Mouse (Mus musculus) heart, adult 2 months (tissue): ENCODE results near the gene Car10. TPM values are rescaled to one million over a fixed set of nuclear protein-coding genes. Genes with fewer than 3 reads are reported as not detected.

Experiments
- DNase-seq, 2 experiments: peaks; one replicate each; pipeline ENCODE4 v3.0.0; 2021
- H3K27ac ChIP-seq: fragments of 200-600 bp; 2 replicates; pipeline ENCODE4 v1.8.1; 2022
- H3K27me3 ChIP-seq: fragments of 200-500 bp; 2 replicates; pipeline ENCODE4 v1.6.1; 2012; ENCODE audit warnings: mild to moderate bottlenecking, low read length, inconsistent platforms, mixed read lengths; ENCODE audit not compliant: control insufficient read depth, insufficient read depth
- H3K36me3 ChIP-seq: fragments of 200-500 bp; 2 replicates; pipeline ENCODE4 v1.6.1; 2012; ENCODE audit warnings: low read length, inconsistent platforms; ENCODE audit not compliant: control insufficient read depth, insufficient read depth
- H3K4me1 ChIP-seq: fragments of 200-500 bp; 2 replicates; pipeline ENCODE4 v1.6.1; 2011; ENCODE audit warnings: low read length; ENCODE audit not compliant: control insufficient read depth, insufficient read depth
- H3K4me3 ChIP-seq: fragments of 200-600 bp; 2 replicates; pipeline ENCODE4 v1.8.1; 2022
- H3K79me2 ChIP-seq: fragments of 200-500 bp; replicated peaks from 2 replicates; pipeline ENCODE4 v1.6.1; 2012; ENCODE audit warnings: mild to moderate bottlenecking, inconsistent platforms, low read length, moderate library complexity, mixed read lengths; ENCODE audit not compliant: control insufficient read depth, insufficient read depth
- H3K9ac ChIP-seq: fragments of 200-500 bp; 2 replicates; pipeline ENCODE4 v1.6.1; 2012; ENCODE audit warnings: low read depth, mild to moderate bottlenecking, control low read depth, inconsistent platforms, low read length, mixed read lengths
- CTCF ChIP-seq: fragments of 200-600 bp; IDR thresholded peaks from 2 replicates; pipeline ENCODE4 v1.8.1; 2022; ENCODE audit warnings: antibody characterized with exemption, mild to moderate bottlenecking, moderate library complexity
- EP300 ChIP-seq: fragments of 200-500 bp; IDR thresholded peaks from 2 replicates; pipeline ENCODE4 v1.6.1; 2011; ENCODE audit warnings: low read depth, low read length, control low read depth; ENCODE audit not compliant: insufficient read depth
- POLR2A ChIP-seq: fragments of 200-500 bp; IDR thresholded peaks from 2 replicates; pipeline ENCODE4 v1.6.1; 2011; ENCODE audit warnings: mild to moderate bottlenecking, low read depth, low read length, control low read depth; ENCODE audit not compliant: insufficient read depth
- WGBS: fragments of 180-500 bp; shearing (Covaris S2); methylation state at CpG from one replicate; pipeline ENCODE4 v1.1.7; 2018; 5-methylcytosine and 5-hydroxymethylcytosine counted together
- intact Hi-C: fragments of 180-260 bp; cut with DNase I; formaldehyde crosslinking; loops from one replicate; pipeline ENCODE4 v1.15.1; 2025
- polyA plus RNA-seq: library from polyadenylated mRNA; depleted of rRNA; stranded (reverse); fragments of >200 nt; gene quantifications from 2 replicates; pipeline ENCODE4 v1.2.3, GENCODE M21; 2012
- total RNA-seq, 2 experiments: library from RNA; stranded (reverse); gene quantifications; 2 replicates each; pipeline ENCODE4 v1.2.3; 2021

Car10 gene
- total and polyA plus RNA-seq, 3 experiments = not detected

DNA sequence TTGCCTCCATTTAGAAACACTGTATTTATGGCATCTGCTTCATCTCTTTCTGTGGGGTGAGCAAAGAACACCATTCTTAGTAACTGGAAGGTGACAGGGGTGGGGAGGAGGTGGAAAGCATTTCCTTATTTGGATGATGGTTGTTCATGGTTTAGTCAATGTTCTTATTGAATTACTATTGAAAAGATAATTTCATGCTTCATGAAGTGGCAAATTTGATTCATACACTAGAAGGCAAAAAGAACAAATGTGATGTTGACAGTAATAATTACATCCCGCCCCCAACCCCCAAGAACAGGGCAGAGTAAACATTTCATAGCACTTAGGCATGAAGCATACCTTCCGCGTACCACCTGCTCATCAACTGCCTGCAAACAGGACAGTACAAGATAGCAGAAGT is 239.9 kb downstream of the Car10 start:
- intact Hi-C loops = no loop called here
- Histone ChIP-seq H3K79me2 (no peaks in the 10 kb centered on the region), H3K9ac (no peak overlapping the region), H3K27me3 (no peaks in the 10 kb centered on the region), H3K27ac (no peak overlapping the region), H3K4me3 (no peak overlapping the region), H3K4me1 (no peaks in the 10 kb centered on the region), H3K36me3 (no peaks in the 10 kb centered on the region)
- WGBS = 75% methylated on average over 3 of the region's 3 CpGs
- no peak for TF ChIP-seq CTCF
- DNase-seq = no peak

DNA sequence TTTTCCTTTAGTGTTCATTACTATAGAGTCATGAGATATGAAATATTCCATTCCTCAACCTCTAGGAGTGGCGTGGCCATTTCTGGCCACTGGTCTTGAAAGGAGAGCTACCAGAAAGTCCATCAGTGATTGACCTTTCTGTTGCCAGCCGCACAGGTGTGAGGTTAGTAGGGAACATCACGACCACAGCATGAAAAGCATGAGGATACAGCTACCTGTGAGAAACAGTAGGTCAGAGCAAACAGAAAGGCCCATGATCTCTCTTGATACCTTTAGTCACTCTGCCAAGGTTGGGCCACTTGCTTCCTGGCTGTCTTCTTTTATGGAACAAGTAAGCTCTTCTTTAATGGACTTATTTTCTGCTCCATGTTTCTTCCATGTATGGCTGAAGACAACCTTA is 246.1 kb downstream of the Car10 start:
- H3K27ac ChIP-seq = no peak overlapping the region
- no peaks in the 10 kb centered on the region for H3K79me2 ChIP-seq
- no peaks in the 10 kb centered on the region for H3K36me3 ChIP-seq
- TF ChIP-seq CTCF (no peak), EP300 (no peak), POLR2A (no peak)
- no peaks in the 10 kb centered on the region for H3K27me3 ChIP-seq
- H3K9ac ChIP-seq = no peak overlapping the region
- no peaks in the 10 kb centered on the region for H3K4me1 ChIP-seq
- no peak for DNase-seq
- intact Hi-C loops = no loop called here
- no peak overlapping the region for H3K4me3 ChIP-seq
- WGBS = 76% methylated on average over 3 of the region's 3 CpGs

DNA sequence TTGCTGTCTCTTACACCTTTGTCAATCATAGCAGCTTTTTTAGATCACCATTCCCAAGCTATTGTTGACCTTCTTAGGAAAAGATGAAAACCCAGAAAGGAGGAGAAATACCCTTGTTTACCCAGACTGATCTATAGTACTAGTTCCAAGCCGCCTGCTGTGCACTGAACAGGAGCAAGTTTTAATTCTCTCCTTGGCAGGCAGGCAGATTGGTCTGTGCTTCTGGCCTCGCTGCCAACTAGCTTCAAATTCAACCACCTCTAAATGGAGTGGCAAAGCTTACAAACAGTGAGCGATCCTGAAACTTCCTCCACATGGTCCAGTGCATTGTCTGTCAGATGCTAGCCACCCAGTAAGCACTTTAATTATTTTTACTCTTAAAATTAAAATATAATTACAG is 247.0 kb downstream of the Car10 start:
- TF ChIP-seq POLR2A (no peak), CTCF (no peak), EP300 (no peak)
- H3K27me3 ChIP-seq = no peaks in the 10 kb centered on the region
- no peaks in the 10 kb centered on the region for H3K36me3 ChIP-seq
- WGBS = 70% methylated on average over 3 of the region's 3 CpGs
- H3K4me1 ChIP-seq = no peaks in the 10 kb centered on the region
- H3K9ac ChIP-seq = no peak overlapping the region
- no peak overlapping the region for H3K27ac ChIP-seq
- no peak for DNase-seq
- no peak overlapping the region for H3K4me3 ChIP-seq
- intact Hi-C loops = no loop called here
- no peaks in the 10 kb centered on the region for H3K79me2 ChIP-seq

DNA sequence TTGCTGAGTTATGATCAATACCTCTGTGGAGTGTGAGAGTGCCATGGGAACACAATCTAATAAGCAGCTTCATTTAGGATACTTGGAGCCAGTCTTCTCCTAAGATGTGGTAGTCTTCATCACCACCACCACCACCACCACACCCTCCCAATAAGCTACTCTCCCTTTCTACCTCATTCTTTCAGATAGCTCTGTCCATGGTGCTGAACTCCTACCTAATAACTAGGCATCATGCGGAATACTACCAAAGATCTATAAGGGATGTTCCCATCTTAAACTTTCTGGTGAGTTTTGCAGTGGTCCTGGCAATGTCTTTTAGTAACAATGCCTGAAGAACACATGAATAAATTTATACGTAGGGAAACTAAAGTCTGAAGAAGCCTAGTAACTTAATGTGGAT is 263.7 kb downstream of the Car10 start:
- H3K36me3 ChIP-seq = no peaks in the 10 kb centered on the region
- no peak for DNase-seq
- TF ChIP-seq POLR2A (no peak), EP300 (no peak), CTCF (no peak)
- WGBS = 66% methylated on average over 2 of the region's 2 CpGs
- no peak overlapping the region for H3K27ac ChIP-seq
- no peak overlapping the region for H3K4me3 ChIP-seq
- no peak overlapping the region for H3K9ac ChIP-seq
- no peaks in the 10 kb centered on the region for H3K79me2 ChIP-seq
- intact Hi-C loops = no loop called here
- H3K4me1 ChIP-seq = no peaks in the 10 kb centered on the region
- H3K27me3 ChIP-seq = no peaks in the 10 kb centered on the region

DNA sequence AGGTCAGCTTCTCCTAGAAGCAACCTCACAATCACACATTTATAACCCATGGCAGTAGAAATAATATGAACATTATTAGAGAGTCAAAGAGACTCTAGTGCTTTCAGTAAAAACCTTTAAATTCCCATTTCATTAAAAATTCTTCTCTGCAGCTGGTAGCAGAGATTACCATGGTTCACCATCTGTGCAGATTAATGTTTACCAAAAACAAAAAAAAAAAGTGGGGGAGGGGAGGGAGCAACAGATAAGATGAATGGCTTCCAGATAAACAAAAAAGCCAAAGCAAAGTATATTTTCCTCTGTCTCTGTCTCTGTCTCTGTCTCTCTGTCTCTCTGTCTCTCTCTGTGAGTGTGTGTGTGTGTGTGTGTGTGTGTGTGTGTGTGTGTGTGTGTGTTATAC is 266.3 kb downstream of the Car10 start:
- Histone ChIP-seq H3K27me3 (no peaks in the 10 kb centered on the region), H3K9ac (no peak overlapping the region), H3K27ac (no peak overlapping the region), H3K4me1 (no peaks in the 10 kb centered on the region), H3K36me3 (no peaks in the 10 kb centered on the region), H3K79me2 (no peaks in the 10 kb centered on the region), H3K4me3 (no peak overlapping the region)
- TF ChIP-seq EP300 (no peak), POLR2A (no peak), CTCF (no peak)
- no peak for DNase-seq
- intact Hi-C loops = no loop called here

DNA sequence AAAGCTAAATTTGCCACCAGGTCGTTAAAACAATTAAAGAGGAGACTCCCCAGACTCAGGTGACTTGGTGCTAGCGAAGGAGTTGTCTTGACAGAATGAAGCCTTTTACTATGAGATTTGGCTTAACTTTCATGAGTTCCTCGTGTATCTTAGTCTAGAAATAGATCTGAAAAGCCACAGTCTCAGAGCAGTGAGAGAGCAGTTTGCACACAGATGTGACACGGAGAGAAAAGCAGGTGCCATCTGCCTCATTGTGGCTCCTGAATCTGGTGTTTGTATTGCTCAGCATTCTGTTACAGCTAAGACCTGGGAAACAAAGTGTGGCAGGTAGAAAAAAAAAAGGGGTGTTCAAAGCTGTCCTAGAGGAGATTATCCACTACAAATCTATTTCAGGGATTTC is 269.4 kb downstream of the Car10 start:
- H3K27me3 ChIP-seq = no peaks in the 10 kb centered on the region
- no peaks in the 10 kb centered on the region for H3K79me2 ChIP-seq
- H3K4me1 ChIP-seq = no peaks in the 10 kb centered on the region
- no peaks in the 10 kb centered on the region for H3K36me3 ChIP-seq
- no peak for TF ChIP-seq POLR2A
- no peak for TF ChIP-seq EP300
- TF ChIP-seq CTCF = no peak
- intact Hi-C loops = no loop called here
- DNase-seq = no peak
- H3K9ac ChIP-seq = no peak overlapping the region
- WGBS = 54% methylated on average over 4 of the region's 4 CpGs
- no peak overlapping the region for H3K4me3 ChIP-seq
- no peak overlapping the region for H3K27ac ChIP-seq

DNA sequence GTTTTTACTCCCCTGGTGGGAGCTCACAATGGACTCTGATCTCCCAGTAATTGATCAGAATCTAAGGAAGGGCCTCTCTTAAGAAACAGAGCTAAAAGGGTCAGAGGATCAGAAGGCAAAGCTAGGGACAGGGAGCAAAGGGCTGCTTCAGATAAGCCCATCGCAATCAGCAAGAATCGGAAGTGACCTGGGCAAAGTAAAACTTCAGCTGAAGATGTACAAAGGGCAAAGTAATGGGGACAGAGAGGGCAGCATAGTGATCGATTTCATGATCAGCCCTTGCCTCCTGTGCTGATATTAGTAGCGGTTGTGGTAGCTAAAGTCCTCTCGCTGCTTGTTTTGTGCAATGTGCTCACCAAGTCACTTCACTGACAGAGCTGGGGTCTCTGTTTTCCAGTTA is 269.9 kb downstream of the Car10 start:
- Histone ChIP-seq H3K27ac (no peak overlapping the region), H3K9ac (no peak overlapping the region), H3K4me3 (no peak overlapping the region), H3K27me3 (no peaks in the 10 kb centered on the region), H3K36me3 (no peaks in the 10 kb centered on the region), H3K79me2 (no peaks in the 10 kb centered on the region), H3K4me1 (no peaks in the 10 kb centered on the region)
- TF ChIP-seq CTCF (no peak), POLR2A (no peak), EP300 (no peak)
- DNase-seq = no peak
- WGBS = 71% methylated on average over 5 of the region's 5 CpGs
- intact Hi-C loops = no loop called here
